Mouse (Mus musculus) CH12.LX (cell line): ENCODE measurements around the gene Ttc38.

Experiments used
- CTCF ChIP-seq, 2 experiments: IDR thresholded peaks in 1 of 2; conservative IDR thresholded peaks in 1 of 2; 2 replicates each; pipeline ENCODE4 v1.5.1; 2011 to 2012; ENCODE audit warnings: low read depth in 2 of 2, low read length in 2 of 2, improper control_type of control experiment in 1 of 2, inconsistent platforms in 1 of 2, mild to moderate bottlenecking in 1 of 2, moderate library complexity in 1 of 2
- EP300 ChIP-seq: IDR thresholded peaks from 2 replicates; pipeline ENCODE4 v1.6.1; 2011; ENCODE audit warnings: low read length, improper control_type of control experiment
- HCFC1 ChIP-seq: IDR thresholded peaks from 2 replicates; pipeline ENCODE4 v1.6.1; 2012; ENCODE audit warnings: low read depth, mild to moderate bottlenecking, inconsistent platforms, low read length, improper control_type of control experiment
- IRF4 ChIP-seq: IDR thresholded peaks from 2 replicates; pipeline ENCODE4 v1.6.1; 2014; ENCODE audit warnings: low read depth, mild to moderate bottlenecking, inconsistent platforms, low read length, improper control_type of control experiment
- MAFK ChIP-seq: IDR thresholded peaks from 2 replicates; pipeline ENCODE4 v1.6.1; 2011; ENCODE audit warnings: low read length, improper control_type of control experiment; ENCODE audit not compliant: insufficient replicate concordance
- NRF1 ChIP-seq: IDR thresholded peaks from 2 replicates; pipeline ENCODE4 v1.6.1; 2014; ENCODE audit warnings: low read depth, mild to moderate bottlenecking, inconsistent platforms, low read length, improper control_type of control experiment, moderate library complexity
- POLR2AphosphoS2 ChIP-seq: IDR thresholded peaks from 2 replicates; pipeline ENCODE4 v1.6.1; 2011; ENCODE audit warnings: low read depth, low read length, improper control_type of control experiment
- RCOR1 ChIP-seq: conservative IDR thresholded peaks from 2 replicates; pipeline ENCODE4 v1.6.1; 2012; ENCODE audit warnings: low read depth, mild to moderate bottlenecking, inconsistent platforms, low read length, improper control_type of control experiment
- USF2 ChIP-seq: conservative IDR thresholded peaks from 2 replicates; pipeline ENCODE4 v1.6.1; 2011; ENCODE audit warnings: low read depth, low read length, improper control_type of control experiment
- ZKSCAN1 ChIP-seq: IDR thresholded peaks from 2 replicates; pipeline ENCODE4 v1.6.1; 2012; ENCODE audit warnings: low read depth, inconsistent platforms, low read length, improper control_type of control experiment, borderline replicate concordance
- ZNF384 ChIP-seq: IDR thresholded peaks from 2 replicates; pipeline ENCODE4 v1.6.1; 2012; ENCODE audit warnings: low read depth, low read length, improper control_type of control experiment, inconsistent platforms

DNA sequence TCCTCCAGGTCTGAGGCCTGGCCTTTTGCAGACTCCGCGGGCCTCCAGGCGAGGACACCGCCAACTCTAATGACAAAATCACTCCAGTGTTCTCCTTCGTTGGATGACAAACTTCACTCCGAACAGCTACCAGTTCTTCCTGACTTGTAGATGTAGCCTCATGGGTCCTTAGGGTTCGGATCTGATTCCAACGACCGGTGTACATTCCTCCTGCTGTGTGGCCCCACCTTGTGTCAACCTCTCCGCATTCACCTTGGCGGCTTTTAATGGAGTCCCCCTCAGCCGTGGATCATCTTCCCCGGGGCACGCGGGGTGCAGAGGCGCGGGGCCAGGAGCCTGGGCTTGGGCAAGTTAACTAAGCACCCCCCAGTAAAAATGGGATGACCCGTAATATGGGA is 47.4 kb downstream of the Ttc38 start:
- TF ChIP-seq IRF4 (no peak), ZKSCAN1 (no peak), RCOR1 (no peak), POLR2AphosphoS2 (no peak), NRF1 (no peak), ZNF384 (no peak), CTCF (conservative IDR thresholded peaks at IDR 0.05 in 1 of 2, IDR thresholded peaks at IDR 0.05 in 1 of 2; ENCODE audit: low read depth in 2 of 2, low read length in 2 of 2) (no peak), EP300 (no peak), USF2 (no peak), HCFC1 (no peak), MAFK (no peak)
